Mouse (Mus musculus): ENCODE data around the gene Rdh12.

Gene Rdh12

DNA sequence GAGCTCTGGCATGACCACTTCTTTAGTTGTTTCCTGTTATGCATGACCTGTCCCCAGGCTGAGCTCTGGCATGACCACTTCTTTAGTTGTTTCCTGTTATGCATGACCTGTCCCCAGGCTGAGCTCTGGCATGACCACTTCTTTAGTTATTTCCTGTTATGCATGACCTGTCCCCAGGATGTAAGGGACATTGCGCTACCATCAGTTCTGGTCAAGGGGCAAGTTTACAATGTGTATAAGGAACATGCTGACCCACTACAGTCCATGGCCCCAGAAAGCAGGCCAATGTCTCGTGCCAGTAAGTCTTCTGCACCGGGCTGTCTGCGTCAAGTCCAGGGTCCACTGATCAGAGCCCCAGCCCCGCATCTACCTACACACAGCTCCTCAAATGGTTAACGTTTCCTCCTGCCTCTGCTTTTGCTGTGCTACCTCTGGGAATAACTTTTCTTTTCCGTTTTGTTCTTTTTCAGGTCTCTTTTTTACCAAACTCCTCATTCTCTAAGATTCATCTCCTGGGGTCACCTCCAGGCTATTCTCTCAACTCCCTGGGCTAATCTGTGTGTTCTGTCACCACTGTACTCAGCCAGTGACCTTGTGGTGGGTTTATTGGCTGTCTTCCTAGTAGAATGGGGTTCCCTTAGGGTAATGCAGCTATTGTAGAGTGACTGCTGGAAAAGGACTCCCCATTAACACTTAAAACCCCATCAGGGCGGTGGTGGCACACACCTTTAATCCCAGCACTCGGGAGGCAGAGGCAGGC, 44.8 kb downstream of the Rdh12 start:
- DNase-seq (ENCODE audit: low spot score in 2 of 2), result no peak

DNA sequence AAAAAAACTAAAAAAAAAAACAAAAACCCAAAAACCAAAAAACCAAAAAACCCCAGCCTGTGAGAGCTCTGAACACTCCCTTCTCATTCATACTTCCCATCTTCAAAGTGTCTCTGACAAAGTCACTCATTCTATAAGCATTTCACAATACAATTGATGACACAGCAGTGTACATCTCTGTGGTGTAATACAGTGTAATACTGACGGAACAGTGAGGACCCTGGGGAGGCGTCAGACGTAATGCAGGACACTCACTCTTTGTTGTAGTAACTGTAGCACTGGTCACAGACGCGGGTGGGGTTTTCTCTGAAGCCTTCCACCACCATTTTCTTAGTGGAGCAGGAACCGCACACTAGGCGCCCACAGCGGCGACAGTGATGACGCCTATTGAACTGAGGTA, 46.3 kb downstream of the Rdh12 start:
- DNase-seq (ENCODE audit: low spot score in 2 of 2), result no peak

DNA sequence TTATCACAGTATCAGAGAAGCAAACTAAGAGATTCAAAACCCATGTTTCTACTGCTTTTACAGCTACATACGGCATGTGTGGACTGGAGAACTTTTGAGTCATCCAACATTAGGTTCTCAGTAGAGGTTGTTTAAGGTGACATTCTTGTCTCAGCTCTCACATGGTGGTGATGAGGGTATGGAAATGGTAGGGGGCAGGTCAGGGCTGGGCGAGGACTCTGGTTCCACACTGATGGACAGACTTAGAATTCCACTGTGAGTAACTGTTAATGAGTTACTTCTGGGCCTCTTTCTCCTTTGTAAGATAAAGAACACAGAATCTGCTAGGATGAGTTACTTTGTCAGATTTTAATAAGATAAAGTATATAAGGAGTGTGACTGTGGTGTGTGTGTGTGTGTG, 51.4 kb downstream of the Rdh12 start:
- DNase-seq (ENCODE audit: low spot score in 2 of 2), result no peak

DNA sequence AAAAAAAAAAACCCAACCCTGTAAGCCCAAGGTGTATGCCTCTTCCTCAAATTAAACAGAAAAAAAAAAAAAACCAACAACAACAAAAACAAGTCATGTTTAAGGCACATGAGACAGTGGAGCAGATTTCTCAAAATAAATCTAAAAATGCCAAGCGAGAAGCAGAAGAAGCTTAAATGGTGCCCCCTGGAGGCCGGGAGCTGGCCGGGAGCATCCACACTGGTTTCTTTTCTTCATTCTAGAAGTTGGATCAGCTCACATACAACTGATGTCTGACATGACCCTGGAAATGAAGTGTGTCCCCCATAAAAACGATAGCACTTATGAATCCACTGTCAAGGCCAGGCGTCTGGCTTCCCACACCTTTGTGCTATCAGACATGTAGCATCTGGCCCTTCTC, 52.3 kb downstream of the Rdh12 start:
- DNase-seq (ENCODE audit: low spot score in 2 of 2), result no peak

All from urinary bladder, postnatal 4 days (tissue).